Mouse (Mus musculus) lung, embryonic 16.5 days (tissue): ENCODE results near the gene Zfp94. TPM values are rescaled to one million over a fixed set of nuclear protein-coding genes. Genes with fewer than 3 reads are reported as not detected.
A peak's percentile ranks its signal among the peaks of the same experiment; 100 is the strongest.
"Not testable (repeated sequence)": the region's sequence is repeated elsewhere in the genome, so short reads cannot be mapped to it uniquely, and the experiment has no call there.

Experiments
- ATAC-seq: fragments of 200-750 bp; cut with Nextera tagmentation; 2 replicates; pipeline ENCODE4 v1.8.0; 2017; ENCODE audit warnings: low read depth, mild to moderate bottlenecking, moderate library complexity
- H3K27ac ChIP-seq: fragments of 300-500 bp; sonication (generic); 2 replicates; pipeline ENCODE4 v1.5.1; 2014; ENCODE audit warnings: mild to moderate bottlenecking, control low read depth, low read length
- H3K27me3 ChIP-seq: fragments of 300-500 bp; sonication (generic); 2 replicates; pipeline ENCODE4 v1.6.1; 2014; ENCODE audit warnings: low read depth, low read length, mixed read lengths; ENCODE audit not compliant: control insufficient read depth, insufficient read depth
- H3K36me3 ChIP-seq: fragments of 300-500 bp; sonication (generic); 2 replicates; pipeline ENCODE4 v1.6.1; 2014; ENCODE audit warnings: low read length; ENCODE audit not compliant: control insufficient read depth, insufficient read depth
- H3K4me1 ChIP-seq: fragments of 300-500 bp; sonication (generic); replicated peaks from 2 replicates; pipeline ENCODE4 v1.6.1; 2014; ENCODE audit warnings: low read length, mixed read lengths; ENCODE audit not compliant: control insufficient read depth, insufficient read depth
- H3K4me2 ChIP-seq: fragments of 300-500 bp; sonication (generic); 2 replicates; pipeline ENCODE4 v1.6.1; 2014; ENCODE audit warnings: low read depth, low read length, control low read depth
- H3K4me3 ChIP-seq: fragments of 300-500 bp; sonication (generic); 2 replicates; pipeline ENCODE4 v1.5.1; 2014; ENCODE audit warnings: mild to moderate bottlenecking, low read length, control low read depth
- H3K9ac ChIP-seq: fragments of 300-500 bp; sonication (generic); 2 replicates; pipeline ENCODE4 v1.6.1; 2014; ENCODE audit warnings: low read length, control low read depth
- H3K9me3 ChIP-seq: fragments of 300-500 bp; sonication (generic); 2 replicates; pipeline ENCODE4 v1.6.1; 2016; ENCODE audit warnings: low read length; ENCODE audit not compliant: control insufficient read depth
- WGBS: fragments of 180-500 bp; shearing (Covaris S2); extraction: QIAGEN DNeasy Blood & Tissue Kit; methylation state at CpG from one replicate; pipeline ENCODE4 v1.1.7; 2014; 5-methylcytosine and 5-hydroxymethylcytosine counted together
- polyA plus RNA-seq: library from polyadenylated mRNA; unstranded; fragments of >200 nt; fragmentation: Nextera tagmentation; extraction: Ambion mirVana; gene quantifications from 2 replicates; pipeline ENCODE4 v1.2.1, GENCODE M21; 2015

Zfp94 gene
- polyA plus RNA-seq, 1 experiment from 2014 or later, result 11.3 TPM

- no peak overlapping the region for H3K4me2 ChIP-seq
- H3K4me1 ChIP-seq, result no peaks in the 10 kb centered on the region
- peaks cover 37% of the 10 kb centered on the region for H3K36me3 ChIP-seq
- no peak overlapping the region for H3K9ac ChIP-seq
- 79% methylated on average over 5 of the region's 5 CpGs for WGBS
- H3K9me3 ChIP-seq, result no peaks in the 10 kb centered on the region
- no peak for ATAC-seq
- H3K27me3 ChIP-seq, result no peaks in the 10 kb centered on the region
- no peak overlapping the region for H3K4me3 ChIP-seq
- H3K27ac ChIP-seq, result no peak overlapping the region
Observed at GRCm38 (mm10) chr7:24287670-24288069, 28.8 kb downstream of the Zfp94 start.

DNA sequence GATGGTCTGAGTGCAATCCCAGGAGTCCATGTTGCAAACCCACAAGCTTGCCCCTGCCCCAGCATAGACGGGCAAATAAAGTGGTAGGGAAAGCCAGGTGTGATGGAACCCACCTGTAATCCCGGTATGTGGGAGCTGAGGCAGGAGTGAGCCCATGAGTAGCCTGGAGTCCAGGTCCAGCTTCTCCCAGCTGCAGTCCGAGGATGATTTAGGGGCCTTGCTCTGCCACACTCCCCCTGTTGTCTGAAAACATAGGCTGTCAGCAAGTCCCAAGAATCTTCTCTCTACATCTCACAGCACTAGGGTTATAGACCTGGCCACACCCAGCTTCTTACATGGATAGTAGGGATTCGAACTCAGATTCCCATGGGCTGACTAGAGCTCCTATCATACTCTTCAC, 29.6 kb downstream of the Zfp94 start:
- H3K27ac ChIP-seq, result no peak overlapping the region
- ATAC-seq, result no peak
- no peaks in the 10 kb centered on the region for H3K27me3 ChIP-seq
- peaks cover 30% of the 10 kb centered on the region for H3K36me3 ChIP-seq
- no peaks in the 10 kb centered on the region for H3K4me1 ChIP-seq
- no peak overlapping the region for H3K9ac ChIP-seq
- no peak overlapping the region for H3K4me3 ChIP-seq
- H3K4me2 ChIP-seq, result no peak overlapping the region
- WGBS, result 80% methylated on average over 4 of the region's 4 CpGs
- no peaks in the 10 kb centered on the region for H3K9me3 ChIP-seq

- Histone ChIP-seq H3K4me3 (no peak overlapping the region), H3K27ac (no peak overlapping the region), H3K27me3 (no peaks in the 10 kb centered on the region), H3K4me2 (no peak overlapping the region), H3K4me1 (no peaks in the 10 kb centered on the region), H3K36me3 (peaks cover 21% of the 10 kb centered on the region), H3K9me3 (no peaks in the 10 kb centered on the region), H3K9ac (no peak overlapping the region)
- no peak for ATAC-seq
- 50% methylated on average over 4 of the region's 4 CpGs for WGBS
Observed at GRCm38 (mm10) chr7:24286090-24286489, 30.4 kb downstream of the Zfp94 start.

GRCm38 (mm10) chr7:24280858-24281145, 35.7 kb downstream of the Zfp94 start:
- no peak overlapping the region for H3K27ac ChIP-seq
- peaks cover 5% of the 10 kb centered on the region; the same call in 1 of the 2 replicates for H3K36me3 ChIP-seq
- 46% methylated on average over 4 of the region's 4 CpGs for WGBS
- no peaks in the 10 kb centered on the region for H3K9me3 ChIP-seq
- H3K4me1 ChIP-seq, result no peaks in the 10 kb centered on the region
- no peaks in the 10 kb centered on the region for H3K27me3 ChIP-seq
- no peak overlapping the region for H3K4me2 ChIP-seq
- ATAC-seq, result no peak
- no peak overlapping the region for H3K9ac ChIP-seq
- H3K4me3 ChIP-seq, result no peak overlapping the region

- Histone ChIP-seq H3K36me3 (peaks cover 6% of the 10 kb centered on the region; the same call in 1 of the 2 replicates), H3K4me2 (no peak overlapping the region), H3K27me3 (no peaks in the 10 kb centered on the region), H3K27ac (no peak overlapping the region), H3K9me3 (no peaks in the 10 kb centered on the region), H3K4me1 (no peaks in the 10 kb centered on the region), H3K4me3 (no peak overlapping the region), H3K9ac (no peak overlapping the region)
- no peak for ATAC-seq
- WGBS, result 52% methylated on average over 10 of the region's 10 CpGs
Observed at GRCm38 (mm10) chr7:24280031-24280857, 36.2 kb downstream of the Zfp94 start.

GRCm38 (mm10) chr7:24278771-24279170, 37.7 kb downstream of the Zfp94 start:
- not testable (repeated sequence) for H3K9me3 ChIP-seq, H3K4me3 ChIP-seq, H3K4me2 ChIP-seq, H3K27me3 ChIP-seq, H3K9ac ChIP-seq, H3K4me1 ChIP-seq, H3K27ac ChIP-seq, ATAC-seq
- 82% methylated on average over 3 of the region's 3 CpGs for WGBS
- H3K36me3 ChIP-seq, result peaks cover 17% of the 10 kb centered on the region

DNA sequence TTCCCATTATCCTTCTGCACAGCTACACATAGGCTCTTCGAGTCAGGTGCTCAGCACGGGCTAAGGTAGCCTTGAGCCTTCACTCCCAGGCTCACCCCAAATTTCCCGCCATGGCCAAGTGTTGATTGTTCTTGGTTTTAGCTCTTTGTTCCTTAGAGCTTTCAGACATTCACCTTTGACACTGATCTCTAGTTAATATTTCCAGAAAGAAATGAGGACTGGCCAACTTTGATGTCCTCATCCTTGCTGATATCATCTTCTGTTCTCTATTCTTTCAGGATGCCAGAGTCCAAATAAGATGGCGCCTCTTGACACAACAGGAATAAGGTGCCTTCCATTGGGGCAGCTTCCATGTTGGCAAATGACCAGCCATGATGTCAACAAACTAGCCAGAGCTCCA, 42.0 kb downstream of the Zfp94 start:
- no peak overlapping the region for H3K4me2 ChIP-seq
- H3K9me3 ChIP-seq, result no peaks in the 10 kb centered on the region
- WGBS, result 91% methylated on average over 4 of the region's 4 CpGs
- no peak overlapping the region for H3K27ac ChIP-seq
- no peaks in the 10 kb centered on the region for H3K27me3 ChIP-seq
- H3K4me1 ChIP-seq, result peaks cover 3% of the 10 kb centered on the region; the same call in 1 of the 2 replicates
- peaks cover 19% of the 10 kb centered on the region for H3K36me3 ChIP-seq
- H3K9ac ChIP-seq, result no peak overlapping the region
- no peak overlapping the region for H3K4me3 ChIP-seq
- no peak for ATAC-seq

DNA sequence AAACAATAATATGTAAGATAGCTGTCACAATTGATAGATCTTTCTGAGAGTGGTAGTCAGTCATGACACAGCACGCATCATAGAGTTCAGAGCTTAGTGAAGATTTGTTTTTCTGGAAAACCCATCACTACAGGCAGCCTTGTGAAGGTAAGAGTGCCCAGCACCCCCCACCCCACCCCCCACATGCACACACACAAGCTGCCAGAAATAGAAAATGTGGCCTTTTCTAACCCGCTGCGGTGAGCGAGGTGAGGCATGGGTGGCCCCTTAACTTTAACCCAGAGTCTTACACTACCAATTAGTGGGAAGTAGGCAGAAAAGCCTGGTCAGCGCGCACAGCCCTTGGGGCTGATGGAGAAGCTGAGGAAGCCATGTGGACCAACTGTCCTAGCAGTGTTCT, 45.3 kb downstream of the Zfp94 start:
- no peak overlapping the region for H3K4me2 ChIP-seq
- H3K9ac ChIP-seq, result no peak overlapping the region
- no peaks in the 10 kb centered on the region for H3K9me3 ChIP-seq
- no peak overlapping the region for H3K4me3 ChIP-seq
- ATAC-seq, result no peak
- 91% methylated on average over 6 of the region's 6 CpGs for WGBS
- H3K27me3 ChIP-seq, result no peaks in the 10 kb centered on the region
- H3K36me3 ChIP-seq, result peaks cover 16% of the 10 kb centered on the region
- H3K4me1 ChIP-seq, result peaks cover 3% of the 10 kb centered on the region; the same call in 1 of the 2 replicates
- no peak overlapping the region for H3K27ac ChIP-seq

- Histone ChIP-seq H3K27ac (peak within 1 kb of the TSS; percentile 48; the same call in 1 of the 2 replicates), H3K4me2 (peak within 1 kb of the TSS; percentile 76), H3K4me1 (peaks cover 3% of the 10 kb centered on the region; the same call in 1 of the 2 replicates), H3K36me3 (peaks cover 14% of the 10 kb centered on the region), H3K9ac (peak within 1 kb of the TSS; percentile 82), H3K4me3 (peak within 1 kb of the TSS; percentile 71), H3K9me3 (no peaks in the 10 kb centered on the region), H3K27me3 (no peaks in the 10 kb centered on the region)
- peak; percentile 97 for ATAC-seq
- WGBS, result 0% methylated on average over 12 of the region's 12 CpGs
Observed at GRCm38 (mm10) chr7:24270288-24270672, 46.2 kb downstream of the Zfp94 start, which contains the start of gene Zfp93. Zfp93 (plus strand) TSS chr7:24270420.
